Mouse (Mus musculus): ENCODE results near the gene Gm14399.
"Not testable (repeated sequence)": the region's sequence is repeated elsewhere in the genome, so short reads cannot be mapped to it uniquely, and the experiment has no call there.

Gm14399 gene

DNA sequence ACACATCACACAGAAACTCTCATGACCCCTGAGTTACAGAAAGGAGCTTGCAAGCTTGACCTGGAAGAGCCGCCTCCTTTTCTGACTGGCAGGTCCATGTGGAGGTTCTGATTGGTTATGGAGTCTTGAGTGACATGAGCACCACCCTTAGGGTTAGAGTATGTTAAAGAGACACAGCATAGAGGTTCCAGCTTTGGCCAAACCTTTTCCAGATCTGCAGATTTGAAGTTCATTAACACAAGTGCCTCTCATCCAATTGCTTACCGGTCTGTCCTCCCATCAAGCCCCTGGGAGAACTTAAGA lies at the start of gene Gm14399:
Gene Gm14399 (minus strand): TSS at position 20 of the 303 bp plus-strand sequence.
- DNase-seq (ENCODE audit: low spot score in 2 of 2): not testable (repeated sequence)

DNA sequence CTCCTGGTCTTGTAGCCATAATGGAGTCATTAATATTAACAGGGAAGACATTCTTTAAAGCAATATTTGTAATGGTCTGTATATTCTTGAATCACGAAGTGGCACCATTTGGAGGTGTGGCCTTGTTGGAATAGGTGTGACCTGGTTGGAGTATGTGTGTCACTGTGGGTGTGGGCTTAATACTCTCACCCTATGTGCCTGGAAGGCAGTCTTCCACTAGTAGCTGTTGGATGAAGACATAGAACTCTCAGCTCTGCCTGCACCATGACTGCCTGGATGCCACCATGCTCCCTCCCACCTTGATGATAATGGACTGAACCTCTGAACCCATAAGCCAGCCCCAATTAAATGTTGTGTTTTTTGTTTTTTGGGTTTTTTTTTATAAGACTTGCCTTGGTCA lies 37.2 kb upstream of the Gm14399 start:
- not testable (repeated sequence) for DNase-seq (ENCODE audit: low spot score in 2 of 2)

DNA sequence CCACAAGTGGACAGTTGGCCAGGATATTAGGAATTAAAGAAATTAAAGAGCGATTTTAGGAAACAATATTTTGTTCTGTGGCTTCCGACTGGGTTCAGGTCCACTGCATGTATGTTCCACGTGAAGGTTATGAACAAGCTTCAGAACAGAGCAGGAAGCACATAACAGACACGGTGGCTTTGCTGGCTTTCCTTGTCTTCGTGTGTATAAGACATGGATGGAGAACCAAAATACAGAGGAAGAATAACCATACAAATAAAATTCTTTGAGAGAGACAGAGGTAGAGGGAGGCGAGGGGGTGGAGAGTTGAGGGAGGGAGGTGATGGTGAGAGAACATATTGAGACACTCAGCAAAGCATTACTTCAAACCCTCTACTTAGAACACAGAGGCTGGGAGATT lies 34.5 kb upstream of the Gm14399 start:
- DNase-seq (ENCODE audit: low spot score in 2 of 2): no peak

DNA sequence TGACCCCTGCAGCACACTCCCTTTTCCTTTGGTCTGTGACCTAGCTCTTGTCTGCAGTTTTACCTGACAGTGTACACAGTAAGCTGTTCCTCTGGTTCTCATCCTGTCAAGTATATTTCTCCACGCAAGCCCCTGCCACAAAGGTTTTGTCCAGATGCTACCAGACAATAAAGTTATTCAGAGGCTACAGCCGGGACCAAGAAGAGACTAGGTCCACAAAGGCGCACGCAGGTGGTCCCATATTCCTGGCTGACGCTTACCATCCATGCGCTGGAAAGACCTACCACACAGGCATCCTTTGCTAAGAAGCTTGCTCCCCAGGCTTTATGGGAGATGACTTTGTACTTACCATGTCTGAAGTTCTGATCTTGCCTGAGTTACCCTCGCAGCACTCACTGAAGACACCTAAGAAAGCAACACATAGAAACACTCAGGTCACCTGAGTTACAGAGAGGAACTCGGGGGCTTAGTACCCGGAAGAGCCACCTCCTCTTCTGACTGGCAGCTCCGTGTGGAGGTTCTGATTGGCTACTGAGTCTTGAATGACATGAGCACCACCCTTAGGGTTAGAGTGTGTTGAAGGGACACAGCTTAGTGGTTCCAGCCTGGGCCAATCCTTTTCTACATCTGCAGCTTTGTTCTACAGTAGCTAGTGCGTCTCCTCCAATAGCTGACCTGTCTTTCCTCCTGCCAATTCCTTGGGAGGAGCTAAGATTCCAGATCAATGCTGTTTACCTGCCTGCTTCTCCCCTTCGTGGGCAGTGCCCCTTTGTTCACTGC lies 33.8 kb upstream of the Gm14399 start, which contains the start of gene Gm14443:
Gene Gm14443 (minus strand): TSS at position 471 of the 780 bp plus-strand sequence.
- not testable (repeated sequence) for DNase-seq (ENCODE audit: low spot score in 2 of 2)

DNA sequence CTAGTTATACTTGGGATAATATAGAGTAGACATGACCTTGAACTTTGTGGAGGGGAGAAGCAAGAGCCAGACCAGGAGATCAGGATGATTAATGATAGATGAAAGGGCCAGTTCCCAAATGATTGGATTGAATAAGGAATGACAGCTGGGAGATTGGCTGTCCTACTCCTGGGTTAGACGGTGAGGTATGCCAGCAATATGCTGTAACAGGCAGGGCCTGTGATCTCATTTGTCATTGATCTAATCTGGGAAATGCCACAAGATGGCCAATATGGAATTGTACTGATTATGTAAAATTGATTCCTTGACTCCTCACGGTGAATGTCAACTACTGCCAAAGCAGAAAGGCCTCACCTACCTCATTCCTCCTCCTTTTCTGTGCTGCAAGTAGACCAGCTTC lies 32.2 kb upstream of the Gm14399 start:
- DNase-seq (ENCODE audit: low spot score in 2 of 2): not testable (repeated sequence)

DNA sequence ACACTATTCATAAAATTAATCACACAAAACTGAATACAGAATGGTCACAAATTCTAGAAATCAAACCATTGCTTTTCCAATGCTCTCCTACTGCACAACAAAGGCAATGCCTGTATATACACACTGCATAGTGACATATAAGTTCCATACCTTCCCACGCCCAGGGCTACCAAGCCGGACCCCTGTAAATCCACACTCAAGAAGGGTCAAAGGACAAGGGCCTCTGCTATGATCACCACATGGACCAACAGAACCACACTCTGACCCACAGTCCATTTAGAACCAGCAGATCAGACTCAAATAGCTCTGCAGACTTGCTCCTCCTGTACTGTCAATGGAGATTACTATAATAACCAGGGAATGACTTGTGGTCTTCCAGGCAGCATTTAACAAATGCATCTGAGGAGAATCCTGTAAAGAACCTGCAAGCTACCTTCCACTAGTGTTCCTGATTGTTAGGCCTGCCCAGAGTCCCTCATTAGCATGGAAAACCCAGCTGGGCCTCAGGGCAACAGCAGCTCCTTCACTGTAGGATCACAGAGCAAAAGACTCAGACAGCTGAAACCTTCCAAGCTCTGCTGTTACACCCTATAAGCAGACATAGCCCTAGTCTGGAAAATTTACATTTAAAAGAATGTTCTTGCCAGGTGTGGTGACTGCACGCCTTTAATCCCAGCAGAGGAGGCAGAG lies 31.2 kb upstream of the Gm14399 start:
- DNase-seq (ENCODE audit: low spot score in 2 of 2): not testable (repeated sequence)

DNA sequence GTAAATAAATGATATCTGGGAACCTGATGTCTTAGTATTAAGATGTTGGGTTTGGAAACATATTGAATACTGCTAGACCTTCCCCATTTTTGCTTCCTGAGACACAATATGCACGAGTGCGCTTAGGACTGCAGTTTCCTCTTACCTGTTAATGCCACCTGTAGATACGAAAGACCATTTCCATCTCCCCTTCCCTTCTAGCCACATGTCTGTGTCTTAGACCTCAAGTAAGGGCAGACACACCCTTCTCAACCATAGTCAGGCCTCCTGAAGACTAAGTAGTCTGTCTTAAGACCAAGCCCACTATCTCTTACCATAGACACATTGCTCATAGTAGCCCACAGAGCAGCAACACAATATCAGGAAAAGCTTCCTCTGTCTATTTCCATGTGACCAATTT lies 30.3 kb upstream of the Gm14399 start:
- DNase-seq (ENCODE audit: low spot score in 2 of 2): no peak

DNA sequence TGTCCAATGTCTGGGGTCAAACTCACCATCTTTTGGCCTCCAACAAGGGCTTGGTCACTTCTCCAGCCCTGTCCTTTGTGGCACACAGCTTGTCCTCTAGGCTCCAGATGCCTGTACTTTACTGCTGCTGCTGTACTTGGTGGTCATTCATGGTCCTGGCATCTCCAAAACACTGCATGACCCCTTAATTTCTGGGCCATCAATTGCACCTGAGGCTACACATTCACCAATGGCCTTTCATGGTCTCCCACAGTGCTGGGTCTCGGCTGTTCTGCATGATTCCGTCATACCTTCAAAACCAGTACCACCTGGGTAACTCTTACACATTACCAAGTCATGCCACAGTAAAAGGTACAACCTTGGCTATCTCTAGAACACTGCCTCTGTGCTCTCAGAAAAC lies 25.1 kb upstream of the Gm14399 start:
- not testable (repeated sequence) for DNase-seq (ENCODE audit: low spot score in 2 of 2)

DNA sequence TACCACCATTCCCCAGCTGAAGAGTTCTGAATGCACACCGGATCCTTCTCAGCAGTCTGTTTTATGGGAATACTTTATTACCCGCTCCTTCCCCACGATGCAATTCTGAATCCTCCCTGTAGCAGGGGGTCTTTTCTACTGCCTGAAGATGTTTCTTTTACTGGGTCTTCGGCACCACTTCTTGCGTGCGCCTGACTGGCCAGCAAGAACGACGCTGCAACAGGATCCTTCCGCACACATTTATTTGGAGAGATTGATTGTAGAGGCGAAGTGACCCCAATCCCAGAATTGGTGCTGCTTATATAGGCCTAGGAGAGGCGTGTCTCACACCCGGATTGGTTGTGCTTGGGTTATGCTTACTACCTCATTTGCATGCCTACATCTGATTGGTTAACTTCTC lies 23.3 kb upstream of the Gm14399 start:
- DNase-seq (ENCODE audit: low spot score in 2 of 2): not testable (repeated sequence)

DNA sequence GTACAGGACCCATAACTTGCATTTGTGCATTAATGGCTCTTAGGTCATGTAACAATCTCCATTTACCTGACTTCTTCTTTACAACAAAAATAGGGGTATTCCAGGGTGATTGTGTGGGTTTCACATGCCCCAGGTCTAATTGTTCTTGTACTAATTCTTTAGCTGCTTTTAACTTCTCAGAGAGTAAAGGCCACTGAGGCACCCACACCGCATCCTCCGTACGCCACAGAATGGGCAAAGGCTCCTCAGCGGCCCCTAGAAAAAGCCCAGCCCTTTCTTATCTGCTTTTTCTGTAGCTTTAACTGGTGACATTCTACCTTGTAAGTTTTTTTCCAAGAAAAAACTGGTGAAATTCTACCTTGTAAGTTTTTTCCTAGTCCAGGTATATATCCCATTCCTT lies 19.6 kb upstream of the Gm14399 start:
- not testable (repeated sequence) for DNase-seq (ENCODE audit: low spot score in 2 of 2)

DNA sequence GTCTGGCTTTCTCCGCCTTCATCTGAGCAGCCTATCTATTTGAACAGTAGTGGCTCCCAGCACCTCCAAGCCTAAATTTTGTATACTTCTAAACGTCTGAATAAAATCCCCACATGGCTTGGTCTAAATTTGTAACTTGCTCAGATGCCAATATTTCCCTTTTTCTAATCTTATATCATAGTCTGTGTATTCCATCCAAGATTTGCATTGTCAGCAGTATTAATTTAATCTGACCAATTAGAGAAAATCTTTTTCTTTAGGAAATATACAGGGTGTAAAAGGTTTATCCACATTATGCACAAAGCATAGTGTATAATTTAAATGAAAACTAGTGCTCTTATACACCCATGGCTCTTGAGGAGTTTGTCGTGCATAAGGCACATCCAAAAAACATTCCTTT lies 16.8 kb upstream of the Gm14399 start:
- no peak for DNase-seq (ENCODE audit: low spot score in 2 of 2)

DNA sequence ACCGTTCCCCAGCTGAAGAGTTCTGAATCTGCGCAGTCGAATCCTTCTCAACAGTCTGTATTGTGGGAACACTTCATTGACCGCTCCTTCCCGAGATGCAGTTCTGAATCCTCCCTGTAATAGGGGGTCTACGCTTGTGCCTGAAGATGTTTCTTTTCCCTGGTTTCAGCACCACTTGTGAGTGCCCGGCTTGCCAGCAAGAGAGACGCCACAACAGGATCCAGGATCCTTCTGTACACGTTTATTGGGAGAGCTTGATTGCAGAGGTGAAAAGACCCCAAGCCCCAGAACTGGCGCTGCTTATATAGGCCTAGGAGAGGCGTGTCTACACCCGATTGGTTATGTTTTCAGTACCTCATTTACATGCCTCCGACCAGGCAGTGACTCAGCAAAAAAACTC lies 14.9 kb upstream of the Gm14399 start:
- no peak for DNase-seq (ENCODE audit: low spot score in 2 of 2)

DNA sequence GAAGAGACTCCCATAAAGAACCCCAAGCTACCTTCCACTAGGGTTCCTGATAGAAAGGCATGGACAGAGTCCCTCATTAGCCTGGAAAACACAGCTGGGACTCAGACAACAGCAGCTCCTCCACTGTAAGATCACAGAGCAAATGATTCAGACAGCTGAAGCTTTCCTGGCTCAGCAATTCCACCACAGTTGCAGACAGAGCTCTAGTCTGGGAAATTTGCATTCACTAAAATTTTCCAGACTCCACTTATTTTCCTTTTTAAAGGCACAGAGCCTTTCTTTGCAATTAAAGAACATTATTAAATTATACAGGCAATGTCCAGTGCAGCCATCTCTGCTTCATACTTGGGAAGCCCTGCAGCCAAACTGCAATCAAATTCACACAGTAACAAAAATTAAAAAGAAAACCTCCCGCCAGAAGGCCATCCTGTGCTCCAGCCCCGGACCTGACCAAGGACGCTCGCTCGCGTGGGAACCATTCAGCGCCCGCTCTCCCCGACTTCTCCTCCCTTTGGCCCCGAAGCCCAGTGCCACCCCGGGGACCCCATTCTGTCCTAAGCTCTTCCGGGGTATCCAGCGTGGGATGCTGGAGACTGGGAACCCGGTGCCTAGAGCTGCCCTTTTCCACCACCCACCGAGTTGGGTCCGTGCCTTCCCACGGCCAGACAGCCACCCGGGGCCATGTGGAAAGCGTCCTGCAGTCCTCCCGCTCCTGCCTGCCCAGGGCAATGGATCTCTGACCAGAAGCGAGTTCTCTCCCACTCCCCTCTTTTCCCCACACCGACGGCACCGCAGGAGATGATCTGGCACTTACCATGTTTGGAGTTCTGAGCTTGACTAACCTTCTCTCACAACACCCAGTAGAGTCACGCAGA lies 457 bp downstream of the Gm14399 start:
- DNase-seq (ENCODE audit: low spot score in 2 of 2): peak; percentile 13 to 19

DNA sequence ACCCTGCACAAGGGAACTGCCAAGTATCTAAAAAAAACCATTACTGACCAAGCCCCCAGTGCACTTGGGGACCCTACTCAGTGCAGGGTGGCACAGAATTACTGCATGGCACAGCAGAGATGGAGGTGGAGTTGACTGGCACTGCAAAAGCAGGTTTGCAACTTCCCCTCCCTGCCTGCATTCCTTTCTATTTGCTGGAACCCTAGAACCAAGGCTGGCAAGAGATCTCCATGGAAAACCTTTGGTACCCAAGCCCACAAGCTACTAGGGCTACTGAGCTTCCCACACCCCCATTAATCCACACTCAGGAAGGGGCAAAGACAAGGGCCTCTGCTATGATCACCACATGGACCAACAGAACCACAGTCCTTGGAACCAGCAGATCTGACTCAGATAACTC lies 1.2 kb downstream of the Gm14399 start:
- DNase-seq (ENCODE audit: low spot score in 2 of 2): not testable (repeated sequence)
